Mouse (Mus musculus) C2C12 (cell line): Measurements from ENCODE around the gene Nudt3.

Source experiments
- CEBPB ChIP-seq: IDR thresholded peaks from one replicate; pipeline ENCODE4 v1.6.1; 2011; ENCODE audit warnings: low read depth, mild to moderate bottlenecking, control low read depth, moderate library complexity
- CTCF ChIP-seq: IDR thresholded peaks from one replicate; pipeline ENCODE4 v1.5.1; 2011; ENCODE audit not compliant: control insufficient read depth, insufficient read depth, insufficient read length

- TF ChIP-seq CEBPB (no peak), CTCF (no peak)
Measured at GRCm38 (mm10) chr17:27623360-27624326, at the start of gene Nudt3.
